Mouse (Mus musculus): ENCODE measurements at regions not wholly inside any gene's neighbourhood (a gene's known extent, or its start where the extent isn't known, plus 50 kb on each side); places are given as distances from the start of the nearest gene placed in this dataset.

- Histone ChIP-seq H3K27me3 (no peaks in the 10 kb centered on the region), H3K27ac (no peak overlapping the region), H3K36me3 (no peaks in the 10 kb centered on the region), H3K9ac (no peak overlapping the region), H3K9me3 (no peaks in the 10 kb centered on the region), H3K4me1 (replicated peaks) (no peaks in the 10 kb centered on the region; the same call in 1 of the 2 replicates), H3K4me3 (no peak overlapping the region), H3K4me2 (no peak overlapping the region)
- no peak for ATAC-seq (ENCODE audit: low FRiP score)
- WGBS = 97% methylated on average over 6 of the region's 6 CpGs
Measured at GRCm38 (mm10) chr7:73319004-73319403, 56.3 kb upstream of the Rgma start.

DNA sequence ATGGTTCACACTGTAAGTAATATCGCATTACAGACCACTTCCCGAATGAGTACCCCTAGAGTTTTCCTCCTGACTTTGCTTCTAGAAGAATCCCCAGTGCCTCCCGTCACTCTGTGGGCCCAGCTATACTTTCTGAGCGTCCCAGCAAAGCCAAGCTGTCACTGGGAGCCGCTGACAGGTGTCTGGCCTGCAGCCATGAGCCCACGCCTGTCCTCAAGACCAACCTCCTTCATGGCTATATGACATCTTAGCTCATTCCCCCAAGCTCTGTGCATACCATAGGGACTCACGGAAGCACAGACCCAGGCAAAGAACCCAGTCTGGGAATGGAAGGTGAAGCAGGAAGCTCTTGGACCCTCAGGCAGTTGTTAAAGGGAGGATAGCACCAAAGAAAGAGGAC is 55.3 kb upstream of the Rgma start:
- WGBS = 83% methylated on average over 7 of the region's 7 CpGs
- no peak overlapping the region for H3K4me3 ChIP-seq
- no peaks in the 10 kb centered on the region for H3K36me3 ChIP-seq
- no peaks in the 10 kb centered on the region for H3K27me3 ChIP-seq
- H3K27ac ChIP-seq = no peak overlapping the region
- ATAC-seq (ENCODE audit: low FRiP score) = no peak
- no peaks in the 10 kb centered on the region; the same call in 1 of the 2 replicates for H3K4me1 ChIP-seq (replicated peaks)
- H3K4me2 ChIP-seq = no peak overlapping the region
- no peak overlapping the region for H3K9ac ChIP-seq
- H3K9me3 ChIP-seq = no peaks in the 10 kb centered on the region

DNA sequence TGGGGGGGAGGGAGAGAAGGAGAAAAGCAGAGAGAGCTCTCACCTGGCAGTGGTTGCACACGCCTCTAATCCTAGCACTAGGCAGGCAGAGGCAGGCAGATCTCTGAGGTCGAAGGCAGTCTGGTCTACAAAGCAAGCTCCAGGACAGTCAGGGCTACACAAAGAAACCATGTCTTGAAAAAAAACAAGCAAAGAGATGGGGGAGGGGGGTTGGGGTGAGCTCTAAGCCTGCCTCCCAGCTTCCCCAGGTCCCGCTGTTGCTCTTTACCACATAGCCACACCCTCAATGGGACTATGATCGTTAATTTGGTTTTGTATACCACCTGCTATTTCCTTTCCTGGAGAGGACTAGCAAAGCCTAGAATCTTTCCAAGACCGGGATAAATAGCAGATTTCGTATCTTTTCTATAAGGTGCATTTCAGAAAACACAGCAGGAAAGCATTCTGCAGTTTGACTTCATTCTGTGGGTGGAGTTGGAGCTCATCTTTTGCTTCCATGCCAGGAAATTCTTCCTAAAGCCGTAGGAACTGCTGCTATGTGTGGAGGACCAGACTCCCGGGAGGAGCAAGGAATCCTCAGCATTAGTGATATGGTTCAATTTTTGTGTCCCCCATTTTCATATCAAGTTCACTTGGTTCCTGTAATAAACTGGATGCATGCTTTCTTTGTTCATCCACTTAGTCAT is 52.7 kb upstream of the Rgma start:
- Histone ChIP-seq H3K4me3 (no peak overlapping the region), H3K27me3 (no peaks in the 10 kb centered on the region), H3K4me2 (no peak overlapping the region), H3K9me3 (no peaks in the 10 kb centered on the region), H3K4me1 (replicated peaks) (no peaks in the 10 kb centered on the region; the same call in 1 of the 2 replicates), H3K27ac (no peak overlapping the region), H3K9ac (no peak overlapping the region), H3K36me3 (no peaks in the 10 kb centered on the region)
- no peak for ATAC-seq (ENCODE audit: low FRiP score)
- 91% methylated on average over 8 of the region's 8 CpGs for WGBS

- Histone ChIP-seq H3K9ac (no peak overlapping the region), H3K36me3 (no peaks in the 10 kb centered on the region), H3K4me2 (no peak overlapping the region), H3K9me3 (no peaks in the 10 kb centered on the region), H3K27ac (no peak overlapping the region), H3K27me3 (no peaks in the 10 kb centered on the region), H3K4me1 (replicated peaks) (peaks cover 9% of the 10 kb centered on the region), H3K4me3 (no peak overlapping the region)
- 67% methylated on average over 12 of the region's 12 CpGs for WGBS
- ATAC-seq (ENCODE audit: low FRiP score) = no peak
Measured at GRCm38 (mm10) chr7:73323556-73323955, 51.8 kb upstream of the Rgma start.

- Histone ChIP-seq H3K4me3 (no peak overlapping the region), H3K27ac (no peak overlapping the region), H3K27me3 (0 out of 2 replicates have a peak, but pooled peaks cover 2% of the 10 kb centered on the region), H3K36me3 (no peaks in the 10 kb centered on the region), H3K9ac (no peak overlapping the region), H3K9me3 (no peaks in the 10 kb centered on the region), H3K4me1 (replicated peaks) (peaks cover 12% of the 10 kb centered on the region), H3K4me2 (no peak overlapping the region)
- WGBS = 91% methylated on average over 5 of the region's 5 CpGs
- no peak for ATAC-seq (ENCODE audit: low FRiP score)
Measured at GRCm38 (mm10) chr7:73325503-73325902, 49.8 kb upstream of the Rgma start.

All from hindbrain, embryonic 13.5 days (tissue).